Mouse (Mus musculus) thymus, adult 2 months (tissue): Measurements from ENCODE around the gene Srgap3.

ENCODE experiments used
- CTCF ChIP-seq: fragments of 200-500 bp; IDR thresholded peaks from 2 replicates; pipeline ENCODE4 v1.5.1; 2012; ENCODE audit warnings: mild to moderate bottlenecking, control low read depth, low read length, moderate library complexity, borderline replicate concordance; ENCODE audit not compliant: control insufficient read depth, poor library complexity, insufficient read depth; ENCODE audit errors: extremely low read depth
- POLR2A ChIP-seq: fragments of 200-500 bp; IDR thresholded peaks from 2 replicates; pipeline ENCODE4 v1.6.1; 2012; ENCODE audit warnings: mild to moderate bottlenecking, low read length, control low read depth, moderate library complexity; ENCODE audit not compliant: control insufficient read depth, poor library complexity, insufficient read depth; ENCODE audit errors: extremely low read depth

DNA sequence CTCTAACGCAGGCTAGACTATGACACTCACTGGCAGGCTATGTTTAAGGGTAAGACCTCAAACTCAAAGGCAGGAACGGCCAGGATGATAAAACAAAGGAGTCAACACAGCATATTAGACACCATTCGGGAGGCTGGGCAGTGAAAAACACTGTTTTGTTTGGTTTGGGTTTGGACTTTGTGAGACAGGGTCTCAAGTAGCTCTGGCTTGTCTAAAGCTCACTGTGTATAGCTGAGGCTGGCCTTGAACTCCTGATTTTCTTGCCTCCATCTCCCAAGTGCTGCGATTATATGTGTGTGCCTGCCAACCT lies 136.6 kb downstream of the Srgap3 start:
- no peak for TF ChIP-seq POLR2A
- TF ChIP-seq CTCF, result no peak
